Mouse (Mus musculus): ENCODE results near the gene Ltbp2. TPM values are rescaled to one million over a fixed set of nuclear protein-coding genes. Genes with fewer than 3 reads are reported as not detected.

Gene Ltbp2
- polyA plus RNA-seq, 1 experiment, result 2.2 TPM

DNA sequence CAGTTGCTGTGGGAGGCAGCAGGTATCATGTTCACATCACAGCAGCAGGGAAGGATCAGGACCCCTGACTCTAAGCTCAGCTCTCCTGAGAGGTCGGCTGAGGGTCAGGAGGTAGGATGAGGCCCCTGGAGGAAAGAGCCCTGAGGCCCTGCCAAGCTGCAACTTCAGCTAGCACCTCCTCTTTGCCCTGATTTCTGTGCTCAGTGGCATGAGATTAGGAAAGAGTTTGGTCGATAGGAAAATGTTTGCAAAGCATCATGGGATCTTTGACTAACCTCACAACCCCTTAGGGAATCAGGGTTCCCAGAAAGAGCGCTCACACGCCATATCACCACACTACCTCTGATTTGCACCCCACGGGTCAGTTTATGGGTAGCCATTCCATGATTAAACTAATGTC lies 69.6 kb downstream of the Ltbp2 start:
- 45% methylated on average over 5 of the region's 5 CpGs for WGBS
- Histone ChIP-seq H3K4me1 (ENCODE audit: control insufficient read depth, insufficient read depth, low read length) (no peaks in the 10 kb centered on the region), H3K27me3 (replicated peaks; ENCODE audit: control insufficient read depth, insufficient read depth, low read length) (no peaks in the 10 kb centered on the region), H3K27ac (ENCODE audit: insufficient read depth, low read depth, low read length) (no peak overlapping the region), H3K4me3 (ENCODE audit: insufficient read depth, low read depth, low read length) (no peak overlapping the region), H3K36me3 (ENCODE audit: control insufficient read depth, insufficient read depth, low read length) (no peaks in the 10 kb centered on the region)
- TF ChIP-seq CTCF (conservative IDR thresholded peaks at IDR 0.05; ENCODE audit: insufficient read depth, insufficient read length, low read depth, low read length) (no peak), POLR2A (IDR thresholded peaks at IDR 0.05; ENCODE audit: low read depth, low read length) (no peak)
- no peak for DNase-seq

DNA sequence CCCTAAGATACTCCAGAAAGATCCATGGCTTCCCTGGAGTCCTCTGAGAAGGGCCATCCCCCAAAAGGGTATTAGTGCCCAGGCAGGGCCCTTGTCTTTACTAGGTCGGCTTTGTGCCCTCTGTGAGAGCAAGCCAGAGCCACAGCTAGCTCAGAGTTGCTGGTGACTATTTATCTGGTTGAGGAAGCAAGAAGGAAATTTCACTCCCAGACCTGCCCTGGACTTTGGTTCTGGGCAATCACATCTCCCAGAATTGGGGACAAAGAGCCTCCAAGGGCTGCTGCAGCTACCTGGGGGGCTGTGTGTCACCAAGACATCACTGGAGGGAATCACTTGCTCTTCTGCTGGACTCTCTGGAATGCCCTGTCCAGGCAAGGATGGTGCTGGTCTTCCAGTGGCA lies 70.3 kb downstream of the Ltbp2 start:
- no peaks in the 10 kb centered on the region for H3K4me1 ChIP-seq (ENCODE audit: control insufficient read depth, insufficient read depth, low read length)
- no peak overlapping the region for H3K27ac ChIP-seq (ENCODE audit: insufficient read depth, low read depth, low read length)
- no peak for DNase-seq
- TF ChIP-seq CTCF (conservative IDR thresholded peaks at IDR 0.05; ENCODE audit: insufficient read depth, insufficient read length, low read depth, low read length) (no peak), POLR2A (IDR thresholded peaks at IDR 0.05; ENCODE audit: low read depth, low read length) (no peak)
- 71% methylated on average over 1 of the region's 1 CpGs for WGBS
- H3K36me3 ChIP-seq (ENCODE audit: control insufficient read depth, insufficient read depth, low read length), result no peaks in the 10 kb centered on the region
- H3K27me3 ChIP-seq (replicated peaks; ENCODE audit: control insufficient read depth, insufficient read depth, low read length), result no peaks in the 10 kb centered on the region
- H3K4me3 ChIP-seq (ENCODE audit: insufficient read depth, low read depth, low read length), result no peak overlapping the region

DNA sequence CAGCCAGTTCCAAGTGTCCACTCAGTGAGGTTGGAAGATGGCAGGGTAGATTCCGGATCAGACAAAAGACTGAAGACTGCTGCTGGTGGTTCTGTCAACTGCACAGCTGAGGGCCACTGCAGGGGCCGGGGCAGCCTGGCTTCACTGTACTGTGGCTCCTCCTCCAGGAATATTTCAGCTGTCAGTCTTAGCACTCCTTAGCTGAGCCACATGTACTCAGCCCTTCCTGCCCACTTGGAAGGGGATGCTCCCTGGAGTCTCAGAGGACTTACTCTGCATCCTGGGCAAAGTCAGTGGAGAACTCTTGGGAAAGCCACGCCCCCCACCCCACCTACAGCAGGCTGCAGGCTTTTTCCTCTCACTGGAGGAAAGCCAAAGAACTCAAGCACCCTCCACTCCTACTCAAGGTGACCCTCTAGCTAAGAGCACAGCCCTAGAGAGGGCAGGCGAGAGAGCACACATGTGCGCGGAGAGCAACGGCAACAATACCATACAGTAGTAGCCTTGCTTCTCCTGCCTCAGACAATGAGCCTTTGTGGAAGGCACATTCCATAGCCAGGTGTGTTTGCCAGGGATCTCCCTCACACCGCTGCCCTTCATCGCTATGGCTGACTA lies 71.0 kb downstream of the Ltbp2 start:
- DNase-seq, result peak; percentile 28
- 54% methylated on average over 9 of the region's 9 CpGs for WGBS
- Histone ChIP-seq H3K4me1 (ENCODE audit: control insufficient read depth, insufficient read depth, low read length) (no peaks in the 10 kb centered on the region), H3K27ac (ENCODE audit: insufficient read depth, low read depth, low read length) (no peak overlapping the region), H3K36me3 (ENCODE audit: control insufficient read depth, insufficient read depth, low read length) (no peaks in the 10 kb centered on the region), H3K27me3 (replicated peaks; ENCODE audit: control insufficient read depth, insufficient read depth, low read length) (no peaks in the 10 kb centered on the region), H3K4me3 (ENCODE audit: insufficient read depth, low read depth, low read length) (no peak overlapping the region)
- TF ChIP-seq POLR2A (IDR thresholded peaks at IDR 0.05; ENCODE audit: low read depth, low read length) (no peak), CTCF (conservative IDR thresholded peaks at IDR 0.05; ENCODE audit: insufficient read depth, insufficient read length, low read depth, low read length) (no peak)

DNA sequence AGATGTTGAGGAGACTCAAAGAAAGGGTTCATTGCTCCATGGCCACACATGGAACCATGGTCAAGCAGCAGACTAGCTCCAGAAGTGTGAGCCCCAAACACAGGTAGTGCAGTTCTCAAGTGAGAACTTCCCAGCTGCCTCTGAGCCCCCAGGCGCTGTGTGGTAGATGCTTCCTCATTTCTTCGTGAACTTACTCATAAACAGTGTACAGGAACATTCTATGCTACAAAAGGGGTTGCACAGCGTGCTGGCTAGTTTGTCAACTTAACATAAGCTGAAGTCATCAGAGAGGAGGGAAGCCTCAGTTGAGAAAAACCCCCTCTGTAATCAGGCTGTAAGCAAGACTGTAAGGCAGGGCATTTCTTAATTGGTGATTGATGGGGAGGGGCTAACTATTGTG lies 73.7 kb downstream of the Ltbp2 start:
- H3K27ac ChIP-seq (ENCODE audit: insufficient read depth, low read depth, low read length), result no peak overlapping the region
- 88% methylated on average over 3 of the region's 3 CpGs for WGBS
- H3K36me3 ChIP-seq (ENCODE audit: control insufficient read depth, insufficient read depth, low read length), result no peaks in the 10 kb centered on the region
- TF ChIP-seq CTCF (conservative IDR thresholded peaks at IDR 0.05; ENCODE audit: insufficient read depth, insufficient read length, low read depth, low read length) (no peak), POLR2A (IDR thresholded peaks at IDR 0.05; ENCODE audit: low read depth, low read length) (no peak)
- H3K4me3 ChIP-seq (ENCODE audit: insufficient read depth, low read depth, low read length), result no peak overlapping the region
- H3K4me1 ChIP-seq (ENCODE audit: control insufficient read depth, insufficient read depth, low read length), result no peaks in the 10 kb centered on the region
- H3K27me3 ChIP-seq (replicated peaks; ENCODE audit: control insufficient read depth, insufficient read depth, low read length), result no peaks in the 10 kb centered on the region
- no peak for DNase-seq

DNA sequence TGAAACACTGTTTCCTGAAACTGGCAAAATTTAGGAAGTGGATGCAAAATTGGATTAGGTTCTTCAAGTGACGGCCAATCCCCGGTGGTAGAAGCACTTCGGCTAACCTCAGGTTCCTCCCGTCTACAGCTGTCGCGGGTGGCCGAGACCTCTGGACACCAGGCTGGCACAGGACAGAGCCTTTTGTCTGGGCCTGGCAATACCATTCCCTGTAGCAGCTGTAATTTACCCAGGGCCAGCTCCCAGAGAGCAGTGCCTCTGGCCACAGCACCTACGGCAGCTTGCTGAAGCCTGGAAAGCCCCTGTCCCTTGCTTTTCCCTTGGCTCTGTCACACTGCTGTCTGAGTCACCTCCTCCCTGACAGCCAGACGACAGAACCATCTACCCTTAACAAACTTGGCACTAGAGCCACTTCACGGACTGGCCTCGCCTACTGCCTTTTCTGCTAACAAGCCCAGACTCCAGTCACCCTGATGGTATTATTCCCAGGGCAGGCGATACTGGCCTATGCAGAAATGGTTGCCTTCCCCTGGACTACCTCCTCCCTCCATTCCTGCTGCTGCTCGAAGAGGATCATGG lies 74.7 kb downstream of the Ltbp2 start:
- Histone ChIP-seq H3K4me1 (ENCODE audit: control insufficient read depth, insufficient read depth, low read length) (no peaks in the 10 kb centered on the region), H3K27me3 (replicated peaks; ENCODE audit: control insufficient read depth, insufficient read depth, low read length) (no peaks in the 10 kb centered on the region), H3K27ac (ENCODE audit: insufficient read depth, low read depth, low read length) (no peak overlapping the region), H3K4me3 (ENCODE audit: insufficient read depth, low read depth, low read length) (no peak overlapping the region), H3K36me3 (ENCODE audit: control insufficient read depth, insufficient read depth, low read length) (no peaks in the 10 kb centered on the region)
- TF ChIP-seq CTCF (conservative IDR thresholded peaks at IDR 0.05; ENCODE audit: insufficient read depth, insufficient read length, low read depth, low read length) (no peak), POLR2A (IDR thresholded peaks at IDR 0.05; ENCODE audit: low read depth, low read length) (no peak)
- WGBS, result 73% methylated on average over 13 of the region's 13 CpGs
- DNase-seq, result no peak

DNA sequence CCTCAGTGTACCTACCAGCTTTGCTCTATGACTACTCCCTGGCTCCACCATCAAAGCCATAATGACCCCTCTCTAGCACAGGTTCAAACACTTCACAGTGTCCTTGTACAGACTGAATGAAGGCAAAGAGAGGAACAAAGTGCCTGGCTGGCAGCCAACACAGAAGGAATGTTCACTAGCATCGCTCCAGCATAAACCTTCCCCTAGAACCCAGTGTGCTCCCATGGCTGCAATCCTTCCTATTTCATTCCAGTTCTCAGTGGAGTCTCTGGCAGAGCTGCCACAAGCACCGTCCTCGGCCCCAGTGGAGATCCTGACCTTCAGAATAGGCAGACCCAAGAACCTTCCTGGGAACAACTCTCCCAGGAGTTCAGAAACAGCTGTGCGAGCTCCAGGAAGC lies 75.9 kb downstream of the Ltbp2 start:
- 47% methylated on average over 4 of the region's 4 CpGs for WGBS
- Histone ChIP-seq H3K27me3 (replicated peaks; ENCODE audit: control insufficient read depth, insufficient read depth, low read length) (no peaks in the 10 kb centered on the region), H3K36me3 (ENCODE audit: control insufficient read depth, insufficient read depth, low read length) (no peaks in the 10 kb centered on the region), H3K27ac (ENCODE audit: insufficient read depth, low read depth, low read length) (no peak overlapping the region), H3K4me1 (ENCODE audit: control insufficient read depth, insufficient read depth, low read length) (no peaks in the 10 kb centered on the region), H3K4me3 (ENCODE audit: insufficient read depth, low read depth, low read length) (no peak overlapping the region)
- TF ChIP-seq CTCF (conservative IDR thresholded peaks at IDR 0.05; ENCODE audit: insufficient read depth, insufficient read length, low read depth, low read length) (no peak), POLR2A (IDR thresholded peaks at IDR 0.05; ENCODE audit: low read depth, low read length) (no peak)
- DNase-seq, result peak; percentile 8

DNA sequence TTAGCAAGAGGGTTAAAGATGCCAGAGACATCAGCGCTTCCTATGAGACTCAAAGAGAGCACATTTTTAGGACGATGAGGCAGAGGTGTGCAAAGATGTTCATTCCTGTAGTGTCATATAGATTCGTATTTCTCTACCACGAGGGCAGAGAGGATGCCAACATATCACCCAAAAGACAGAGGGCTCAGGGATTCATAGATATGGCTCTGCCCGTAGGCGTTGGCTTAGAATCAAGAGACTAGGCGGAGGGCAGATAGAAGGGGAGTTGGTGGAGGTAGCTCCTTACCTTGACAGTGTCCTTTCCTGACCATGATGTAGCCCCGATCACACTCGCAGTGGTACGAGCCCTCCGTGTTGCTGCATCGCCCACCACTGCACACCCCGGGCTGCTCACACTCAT lies 77.2 kb downstream of the Ltbp2 start:
- DNase-seq, result no peak
- H3K4me1 ChIP-seq (ENCODE audit: control insufficient read depth, insufficient read depth, low read length), result no peaks in the 10 kb centered on the region

More for the DNA sequence above, 77.2 kb downstream of the Ltbp2 start:
- no peak overlapping the region for H3K27ac ChIP-seq (ENCODE audit: insufficient read depth, low read depth, low read length)
- no peak for TF ChIP-seq POLR2A (IDR thresholded peaks at IDR 0.05; ENCODE audit: low read depth, low read length)
- no peak overlapping the region for H3K4me3 ChIP-seq (ENCODE audit: insufficient read depth, low read depth, low read length)
- no peaks in the 10 kb centered on the region for H3K27me3 ChIP-seq (replicated peaks; ENCODE audit: control insufficient read depth, insufficient read depth, low read length)
- 94% methylated on average over 13 of the region's 13 CpGs for WGBS
- H3K36me3 ChIP-seq (ENCODE audit: control insufficient read depth, insufficient read depth, low read length), result no peaks in the 10 kb centered on the region
